Mouse (Mus musculus) midbrain, embryonic 11.5 days (tissue): Measurements from ENCODE around the gene Upk2. TPM values are rescaled to one million over a fixed set of nuclear protein-coding genes. Genes with fewer than 3 reads are reported as not detected.

Experiments used
- ATAC-seq: fragments of 200-750 bp; cut with Nextera tagmentation; 2 replicates; pipeline ENCODE4 v1.8.0; 2017; ENCODE audit warnings: moderate TSS enrichment, moderate library complexity; ENCODE audit not compliant: low FRiP score
- DNase-seq: peaks from one replicate; pipeline ENCODE4 v3.0.0; 2015; ENCODE audit warnings: low spot score; ENCODE audit errors: missing footprints
- H3K27ac ChIP-seq: fragments of 300-500 bp; sonication (generic); 2 replicates; pipeline ENCODE4 v1.5.1; 2014; ENCODE audit warnings: low read depth, low read length
- H3K27me3 ChIP-seq: fragments of 300-500 bp; sonication (generic); 2 replicates; pipeline ENCODE4 v1.6.1; 2014; ENCODE audit warnings: mild to moderate bottlenecking, low read length, moderate library complexity, mixed read lengths; ENCODE audit not compliant: control insufficient read depth, insufficient read depth
- H3K36me3 ChIP-seq: fragments of 300-500 bp; sonication (generic); 2 replicates; pipeline ENCODE4 v1.6.1; 2014; ENCODE audit warnings: mild to moderate bottlenecking, low read length, moderate library complexity, mixed read lengths; ENCODE audit not compliant: control insufficient read depth, insufficient read depth
- H3K4me1 ChIP-seq: fragments of 300-500 bp; sonication (generic); 2 replicates; pipeline ENCODE4 v1.6.1; 2014; ENCODE audit warnings: low read length; ENCODE audit not compliant: control insufficient read depth, insufficient read depth
- H3K4me2 ChIP-seq: fragments of 300-500 bp; sonication (generic); 2 replicates; pipeline ENCODE4 v1.6.1; 2014; ENCODE audit warnings: mild to moderate bottlenecking, moderate library complexity
- H3K4me3 ChIP-seq: fragments of 300-500 bp; sonication (generic); 2 replicates; pipeline ENCODE4 v1.5.1; 2014; ENCODE audit warnings: low read depth, low read length
- H3K9ac ChIP-seq: fragments of 300-500 bp; sonication (generic); 2 replicates; pipeline ENCODE4 v1.6.1; 2014; ENCODE audit warnings: low read length
- H3K9me3 ChIP-seq: fragments of 300-500 bp; sonication (generic); 2 replicates; pipeline ENCODE4 v1.6.1; 2016; ENCODE audit warnings: low read length; ENCODE audit not compliant: control insufficient read depth
- WGBS: fragments of 180-500 bp; shearing (Covaris S2); extraction: QIAGEN DNeasy Blood & Tissue Kit; methylation state at CpG from one replicate; pipeline ENCODE4 v1.1.7; 2014; 5-methylcytosine and 5-hydroxymethylcytosine counted together
- polyA plus RNA-seq: library from polyadenylated mRNA; unstranded; fragments of >200 nt; fragmentation: Nextera tagmentation; extraction: Ambion mirVana; gene quantifications from 2 replicates; pipeline ENCODE4 v1.2.1, GENCODE M21; 2014

Gene Upk2
- polyA plus RNA-seq, 1 experiment from 2014 or later = not detected

DNA sequence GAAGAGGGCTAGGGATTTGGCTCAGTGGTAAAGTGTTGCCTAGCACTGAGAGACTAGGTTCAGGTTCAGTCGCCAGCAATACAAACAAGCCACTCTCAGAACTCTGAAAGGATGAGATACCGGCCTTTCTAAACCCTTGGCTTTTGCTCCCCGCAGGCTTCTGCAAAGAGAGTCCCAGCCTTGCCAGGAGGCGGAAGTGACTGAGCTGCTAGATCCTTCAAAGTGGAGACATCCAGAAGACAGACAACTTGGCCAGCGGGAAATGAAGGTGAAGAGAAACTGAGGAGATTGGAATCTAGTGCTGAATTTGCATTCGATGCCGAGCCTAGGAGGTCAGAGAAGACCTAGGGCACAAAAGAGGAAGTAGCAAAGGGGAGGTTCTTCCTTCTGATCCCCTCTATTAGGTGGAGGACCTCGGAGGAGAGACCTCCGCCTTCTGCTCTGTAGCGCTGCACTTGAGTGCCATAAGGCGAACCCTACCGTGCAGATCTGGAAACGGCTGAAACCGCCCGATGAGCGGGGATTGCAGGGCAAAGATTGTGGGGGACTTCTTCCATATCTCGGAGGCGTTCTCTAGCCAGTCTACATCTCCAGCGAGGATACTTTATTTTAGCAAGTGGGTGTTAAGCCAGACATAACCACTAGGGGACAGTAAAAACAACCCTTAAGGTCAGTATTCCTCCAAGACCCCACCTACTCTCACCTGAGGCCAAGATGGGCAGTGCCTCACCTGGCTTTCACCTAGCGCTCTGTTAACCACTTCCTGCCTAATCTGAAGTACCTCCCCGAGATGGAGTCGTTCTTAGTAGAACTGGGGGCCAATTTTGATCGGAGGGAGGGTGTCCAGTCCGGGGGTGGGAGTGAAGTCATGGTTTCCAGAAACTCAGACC is 22.8 kb upstream of the Upk2 start:
- Histone ChIP-seq H3K27me3 (no peaks in the 10 kb centered on the region), H3K36me3 (no peaks in the 10 kb centered on the region), H3K4me3 (peak overlapping the region; percentile 64), H3K9ac (no peak overlapping the region; the same call in 1 of the 2 replicates), H3K4me2 (peak overlapping the region; percentile 95), H3K9me3 (no peaks in the 10 kb centered on the region), H3K27ac (0 out of 2 replicates have a peak overlapping the region, but pooled peaks have one; percentile 95), H3K4me1 (peaks cover 14% of the 10 kb centered on the region)
- WGBS = 5% methylated on average over 24 of the region's 24 CpGs
- DNase-seq = peak; percentile 95
- no peak for ATAC-seq

- ATAC-seq = no peak
- H3K27me3 ChIP-seq = no peaks in the 10 kb centered on the region
- 93% methylated on average over 3 of the region's 3 CpGs for WGBS
- no peak for DNase-seq
- H3K9me3 ChIP-seq = no peaks in the 10 kb centered on the region
- no peak overlapping the region for H3K4me3 ChIP-seq
- H3K4me2 ChIP-seq = no peak overlapping the region
- H3K36me3 ChIP-seq = no peaks in the 10 kb centered on the region
- H3K9ac ChIP-seq = no peak overlapping the region
- no peak overlapping the region for H3K27ac ChIP-seq
- peaks cover 11% of the 10 kb centered on the region for H3K4me1 ChIP-seq
Measured at GRCm38 (mm10) chr9:44475936-44476335, 21.2 kb upstream of the Upk2 start.

GRCm38 (mm10) chr9:44474327-44474726 is 19.6 kb upstream of the Upk2 start:
- ATAC-seq (no peak), DNase-seq (no peak)
- Histone ChIP-seq H3K36me3 (no peaks in the 10 kb centered on the region), H3K9ac (no peak overlapping the region), H3K4me1 (peaks cover 9% of the 10 kb centered on the region), H3K4me3 (no peak overlapping the region), H3K4me2 (no peak overlapping the region), H3K27me3 (no peaks in the 10 kb centered on the region), H3K27ac (no peak overlapping the region), H3K9me3 (no peaks in the 10 kb centered on the region)
- WGBS = 71% methylated on average over 1 of the region's 1 CpGs

- no peak overlapping the region for H3K9ac ChIP-seq
- H3K9me3 ChIP-seq = no peaks in the 10 kb centered on the region
- H3K4me1 ChIP-seq = peaks cover 9% of the 10 kb centered on the region
- ATAC-seq = no peak
- no peak overlapping the region for H3K27ac ChIP-seq
- no peaks in the 10 kb centered on the region for H3K36me3 ChIP-seq
- WGBS = 70% methylated on average over 3 of the region's 3 CpGs
- H3K27me3 ChIP-seq = no peaks in the 10 kb centered on the region
- H3K4me2 ChIP-seq = no peak overlapping the region
- H3K4me3 ChIP-seq = no peak overlapping the region
- no peak for DNase-seq
Measured at GRCm38 (mm10) chr9:44473184-44473583, 18.4 kb upstream of the Upk2 start.

GRCm38 (mm10) chr9:44468800-44469199 is 14.0 kb upstream of the Upk2 start:
- no peak overlapping the region for H3K9ac ChIP-seq
- WGBS = 59% methylated on average over 2 of the region's 2 CpGs
- no peak for DNase-seq

GRCm38 (mm10) chr9:44468224-44468623 is 13.4 kb upstream of the Upk2 start:
- no peaks in the 10 kb centered on the region for H3K9me3 ChIP-seq
- H3K4me1 ChIP-seq = no peaks in the 10 kb centered on the region
- no peak overlapping the region for H3K4me2 ChIP-seq
- H3K27me3 ChIP-seq = no peaks in the 10 kb centered on the region
- DNase-seq = no peak
- no peaks in the 10 kb centered on the region for H3K36me3 ChIP-seq
- H3K9ac ChIP-seq = no peak overlapping the region
- WGBS = 59% methylated on average over 7 of the region's 7 CpGs
- H3K27ac ChIP-seq = no peak overlapping the region
- no peak for ATAC-seq
- no peak overlapping the region for H3K4me3 ChIP-seq

More at GRCm38 (mm10) chr9:44468800-44469199, 14.0 kb upstream of the Upk2 start:
- Histone ChIP-seq H3K36me3 (no peaks in the 10 kb centered on the region), H3K4me1 (no peaks in the 10 kb centered on the region), H3K27me3 (no peaks in the 10 kb centered on the region), H3K27ac (no peak overlapping the region), H3K9me3 (no peaks in the 10 kb centered on the region), H3K4me2 (no peak overlapping the region), H3K4me3 (no peak overlapping the region)
- no peak for ATAC-seq

GRCm38 (mm10) chr9:44461950-44462349 is 7.2 kb upstream of the Upk2 start:
- peaks cover 11% of the 10 kb centered on the region for H3K4me1 ChIP-seq
- H3K4me2 ChIP-seq = no peak overlapping the region
- no peak overlapping the region for H3K4me3 ChIP-seq
- no peaks in the 10 kb centered on the region for H3K36me3 ChIP-seq
- WGBS = 86% methylated on average over 5 of the region's 5 CpGs
- no peaks in the 10 kb centered on the region for H3K9me3 ChIP-seq
- H3K27me3 ChIP-seq = no peaks in the 10 kb centered on the region
- no peak overlapping the region for H3K9ac ChIP-seq
- H3K27ac ChIP-seq = no peak overlapping the region
- no peak for ATAC-seq
- DNase-seq = no peak

- Histone ChIP-seq H3K9ac (peak overlapping the region; percentile 47), H3K4me3 (peak overlapping the region; percentile 9; the same call in 1 of the 2 replicates)
- 2% methylated on average over 11 of the region's 11 CpGs for WGBS
Measured at GRCm38 (mm10) chr9:44457035-44457742, 2.4 kb upstream of the Upk2 start.

More at GRCm38 (mm10) chr9:44457035-44457742, 2.4 kb upstream of the Upk2 start:
- Histone ChIP-seq H3K36me3 (no peaks in the 10 kb centered on the region), H3K4me2 (peak overlapping the region; percentile 30), H3K9me3 (no peaks in the 10 kb centered on the region), H3K27ac (peak overlapping the region; percentile 87), H3K27me3 (no peaks in the 10 kb centered on the region), H3K4me1 (peaks cover 22% of the 10 kb centered on the region)
- peak; percentile 97 for ATAC-seq
- peak; percentile 99 for DNase-seq
